Mouse (Mus musculus): Measurements from ENCODE around the gene Gm21887. TPM values are rescaled to one million over a fixed set of nuclear protein-coding genes. Genes with fewer than 3 reads are reported as not detected.
"Not testable (repeated sequence)": the region's sequence is repeated elsewhere in the genome, so short reads cannot be mapped to it uniquely, and the experiment has no call there.

Gene Gm21887
- 593 and 681 TPM in 2 replicates for polyA plus RNA-seq (2012; rRNA removed)

- Histone ChIP-seq H3K4me3 (ENCODE audit: insufficient read depth, low read length) (peak within 1 kb of the TSS; percentile 58), H3K27ac (ENCODE audit: insufficient read depth, low read length) (peak within 1 kb of the TSS; percentile 62; the same call in 1 of the 2 replicates)
- H3K4me1 ChIP-seq (ENCODE audit: control insufficient read depth, insufficient read depth, low read length): not testable (repeated sequence)
Measured at GRCm38 (mm10) chrX:170009016-170009750, at the start of gene Gm21887. Gene Gm21887, plus strand, starts transcription at chrX:170009659.

GRCm38 (mm10) chrX:169969337-169969736 is 40.1 kb upstream of the Gm21887 start:
- TF ChIP-seq CTCF (IDR thresholded peaks at IDR 0.05; ENCODE audit: extremely low read depth, insufficient read depth, low read length): no peak
- TF ChIP-seq POLR2A (IDR thresholded peaks at IDR 0.05; ENCODE audit: extremely low read depth, insufficient read depth, low read length): no peak

GRCm38 (mm10) chrX:169969765-169970164 is 39.7 kb upstream of the Gm21887 start:
- not testable (repeated sequence) for H3K27ac ChIP-seq (ENCODE audit: insufficient read depth, low read length); H3K4me3 ChIP-seq (ENCODE audit: insufficient read depth, low read length); H3K4me1 ChIP-seq (ENCODE audit: control insufficient read depth, insufficient read depth, low read length)

More at GRCm38 (mm10) chrX:169969337-169969736, 40.1 kb upstream of the Gm21887 start:
- no peak overlapping the region for H3K4me3 ChIP-seq (ENCODE audit: insufficient read depth, low read length)
- H3K4me1 ChIP-seq (ENCODE audit: control insufficient read depth, insufficient read depth, low read length): no peaks in the 10 kb centered on the region
- H3K27ac ChIP-seq (ENCODE audit: insufficient read depth, low read length): no peak overlapping the region

GRCm38 (mm10) chrX:169970546-169970945 is 38.9 kb upstream of the Gm21887 start:
- H3K4me1 ChIP-seq (ENCODE audit: control insufficient read depth, insufficient read depth, low read length); H3K27ac ChIP-seq (ENCODE audit: insufficient read depth, low read length); H3K4me3 ChIP-seq (ENCODE audit: insufficient read depth, low read length): not testable (repeated sequence)

GRCm38 (mm10) chrX:169971562-169971961 is 37.9 kb upstream of the Gm21887 start:
- not testable (repeated sequence) for H3K4me1 ChIP-seq (ENCODE audit: control insufficient read depth, insufficient read depth, low read length); H3K27ac ChIP-seq (ENCODE audit: insufficient read depth, low read length); H3K4me3 ChIP-seq (ENCODE audit: insufficient read depth, low read length)

GRCm38 (mm10) chrX:169972131-169972530 is 37.3 kb upstream of the Gm21887 start:
- H3K4me3 ChIP-seq (ENCODE audit: insufficient read depth, low read length); H3K27ac ChIP-seq (ENCODE audit: insufficient read depth, low read length): not testable (repeated sequence)

GRCm38 (mm10) chrX:169972791-169973494 is 36.5 kb upstream of the Gm21887 start:
- not testable (repeated sequence) for H3K4me3 ChIP-seq (ENCODE audit: insufficient read depth, low read length); H3K4me1 ChIP-seq (ENCODE audit: control insufficient read depth, insufficient read depth, low read length)
- H3K27ac ChIP-seq (ENCODE audit: insufficient read depth, low read length): peak overlapping the region; percentile 50; the same call in 1 of the 2 replicates

More at GRCm38 (mm10) chrX:169972131-169972530, 37.3 kb upstream of the Gm21887 start:
- not testable (repeated sequence) for H3K4me1 ChIP-seq (ENCODE audit: control insufficient read depth, insufficient read depth, low read length)

- H3K4me1 ChIP-seq (ENCODE audit: control insufficient read depth, insufficient read depth, low read length); H3K4me3 ChIP-seq (ENCODE audit: insufficient read depth, low read length); H3K27ac ChIP-seq (ENCODE audit: insufficient read depth, low read length): not testable (repeated sequence)
Measured at GRCm38 (mm10) chrX:169973806-169974205, 35.7 kb upstream of the Gm21887 start.

GRCm38 (mm10) chrX:169974456-169974855 is 35.0 kb upstream of the Gm21887 start:
- not testable (repeated sequence) for H3K4me3 ChIP-seq (ENCODE audit: insufficient read depth, low read length); H3K4me1 ChIP-seq (ENCODE audit: control insufficient read depth, insufficient read depth, low read length); H3K27ac ChIP-seq (ENCODE audit: insufficient read depth, low read length)

GRCm38 (mm10) chrX:169974974-169975373 is 34.5 kb upstream of the Gm21887 start:
- not testable (repeated sequence) for H3K4me1 ChIP-seq (ENCODE audit: control insufficient read depth, insufficient read depth, low read length); H3K4me3 ChIP-seq (ENCODE audit: insufficient read depth, low read length); H3K27ac ChIP-seq (ENCODE audit: insufficient read depth, low read length)

GRCm38 (mm10) chrX:169975681-169976131 is 33.8 kb upstream of the Gm21887 start:
- H3K4me3 ChIP-seq (ENCODE audit: insufficient read depth, low read length); H3K4me1 ChIP-seq (ENCODE audit: control insufficient read depth, insufficient read depth, low read length): not testable (repeated sequence)
- peak overlapping the region; percentile 51; the same call in 1 of the 2 replicates for H3K27ac ChIP-seq (ENCODE audit: insufficient read depth, low read length)

GRCm38 (mm10) chrX:169976340-169976739 is 33.1 kb upstream of the Gm21887 start:
- not testable (repeated sequence) for H3K4me3 ChIP-seq (ENCODE audit: insufficient read depth, low read length); H3K27ac ChIP-seq (ENCODE audit: insufficient read depth, low read length); H3K4me1 ChIP-seq (ENCODE audit: control insufficient read depth, insufficient read depth, low read length)

- not testable (repeated sequence) for H3K4me1 ChIP-seq (ENCODE audit: control insufficient read depth, insufficient read depth, low read length)
- H3K4me3 ChIP-seq (ENCODE audit: insufficient read depth, low read length): peak overlapping the region; percentile 46
- H3K27ac ChIP-seq (ENCODE audit: insufficient read depth, low read length): peak overlapping the region; percentile 83
Measured at GRCm38 (mm10) chrX:169977856-169978435, 31.5 kb upstream of the Gm21887 start.

GRCm38 (mm10) chrX:169978436-169979381 is 30.8 kb upstream of the Gm21887 start:
- H3K4me1 ChIP-seq (ENCODE audit: control insufficient read depth, insufficient read depth, low read length): not testable (repeated sequence)
- peak overlapping the region; percentile 83 for H3K27ac ChIP-seq (ENCODE audit: insufficient read depth, low read length)
- peak overlapping the region; percentile 46 for H3K4me3 ChIP-seq (ENCODE audit: insufficient read depth, low read length)

Measured in cortical plate, adult 2 months (tissue).